Mouse (Mus musculus) limb, embryonic 14.5 days (tissue): Measurements from ENCODE around the gene Layn. TPM values are rescaled to one million over a fixed set of nuclear protein-coding genes. Genes with fewer than 3 reads are reported as not detected.

Experiments
- ATAC-seq: fragments of 200-750 bp; cut with Nextera tagmentation; 2 replicates; pipeline ENCODE4 v1.8.0; 2017; ENCODE audit warnings: low read depth, moderate number of reproducible peaks, moderate TSS enrichment; ENCODE audit not compliant: low FRiP score
- DNase-seq: peaks from one replicate; pipeline ENCODE4 v3.0.0-alpha.2; 2015; ENCODE audit warnings: low spot score
- H3K27ac ChIP-seq: fragments of 300-500 bp; sonication (generic); replicated peaks from 2 replicates; pipeline ENCODE4 v1.5.1; 2014; ENCODE audit warnings: low read depth, mild to moderate bottlenecking, low read length, moderate library complexity, mixed read lengths
- H3K27me3 ChIP-seq: fragments of 300-500 bp; sonication (generic); 2 replicates; pipeline ENCODE4 v1.6.1; 2014; ENCODE audit warnings: low read length, mixed read lengths; ENCODE audit not compliant: control insufficient read depth, insufficient read depth
- H3K36me3 ChIP-seq: fragments of 300-500 bp; sonication (generic); 2 replicates; pipeline ENCODE4 v1.6.1; 2014; ENCODE audit warnings: mild to moderate bottlenecking, low read length, moderate library complexity, mixed read lengths; ENCODE audit not compliant: control insufficient read depth, insufficient read depth
- H3K4me1 ChIP-seq: fragments of 300-500 bp; sonication (generic); 2 replicates; pipeline ENCODE4 v1.6.1; 2014; ENCODE audit warnings: antibody characterized with exemption, low read length, mixed read lengths; ENCODE audit not compliant: control insufficient read depth, insufficient read depth
- H3K4me2 ChIP-seq: fragments of 300-500 bp; sonication (generic); replicated peaks from 2 replicates; pipeline ENCODE4 v1.6.1; 2014; ENCODE audit warnings: low read depth, mild to moderate bottlenecking, low read length, moderate library complexity; ENCODE audit not compliant: severe bottlenecking
- H3K4me3 ChIP-seq: fragments of 300-500 bp; sonication (generic); replicated peaks from 2 replicates; pipeline ENCODE4 v1.5.1; 2014; ENCODE audit warnings: low read length
- H3K9ac ChIP-seq: fragments of 300-500 bp; sonication (generic); 2 replicates; pipeline ENCODE4 v1.6.1; 2014; ENCODE audit warnings: mild to moderate bottlenecking, low read depth, low read length, moderate library complexity; ENCODE audit not compliant: severe bottlenecking
- H3K9me3 ChIP-seq: fragments of 300-500 bp; sonication (generic); 2 replicates; pipeline ENCODE4 v1.6.1; 2016; ENCODE audit warnings: low read length; ENCODE audit not compliant: control insufficient read depth
- POLR2A ChIP-seq: fragments of 200-500 bp; IDR thresholded peaks from 2 replicates; pipeline ENCODE4 v1.8.0; 2012; ENCODE audit warnings: inconsistent platforms, mild to moderate bottlenecking, moderate library complexity, borderline replicate concordance; ENCODE audit not compliant: insufficient read depth, insufficient read length; ENCODE audit errors: extremely low read depth
- WGBS: fragments of 180-500 bp; shearing (Covaris S2); extraction: QIAGEN DNeasy Blood & Tissue Kit; methylation state at CpG from one replicate; pipeline ENCODE4 v1.1.7; 2014; 5-methylcytosine and 5-hydroxymethylcytosine counted together
- polyA plus RNA-seq, 2 experiments: library from polyadenylated mRNA; depleted of rRNA in 1 of 2; stranded (reverse) in 1 of 2; unstranded in 1 of 2; fragments of >200 nt; fragmentation: Nextera tagmentation in 1 of 2; extraction: Ambion mirVana in 1 of 2; gene quantifications; 2 replicates each; pipeline versions ENCODE4 v1.2.1 to v1.2.3; 2012 to 2014

Gene Layn
- polyA plus RNA-seq (2012; rRNA removed) (4.6 and 6.1 TPM in 2 replicates), polyA plus RNA-seq (2014; fragmentation: Nextera tagmentation; extraction: Ambion mirVana) (9.3 and 11.6 TPM in 2 replicates)

- H3K27ac ChIP-seq, result peak within 1 kb of the TSS; percentile 76
- DNase-seq, result peak; percentile 85
- H3K27me3 ChIP-seq, result no peaks in the 10 kb centered on the region
- peak; percentile 88 for ATAC-seq
- no peaks in the 10 kb centered on the region for H3K36me3 ChIP-seq
- H3K9ac ChIP-seq, result peak within 1 kb of the TSS; percentile 55
- H3K4me3 ChIP-seq, result peak within 1 kb of the TSS; percentile 48
- H3K4me2 ChIP-seq, result peak within 1 kb of the TSS; percentile 81
- WGBS, result 0% methylated on average over 14 of the region's 14 CpGs
- no peaks in the 10 kb centered on the region for H3K9me3 ChIP-seq
- TF ChIP-seq POLR2A, result 0 out of 2 replicates have a peak, but pooled peaks have one; percentile 22
- H3K4me1 ChIP-seq, result peaks cover 13% of the 10 kb centered on the region; the same call in 1 of the 2 replicates
These were observed at the start of gene Layn for GRCm38 (mm10) chr9:51076979-51077315. Layn (minus strand) TSS chr9:51077094.

- Histone ChIP-seq H3K4me2 (no peak overlapping the region), H3K27ac (no peak overlapping the region), H3K9ac (no peak overlapping the region), H3K4me1 (no peaks in the 10 kb centered on the region), H3K9me3 (no peaks in the 10 kb centered on the region), H3K4me3 (no peak overlapping the region), H3K36me3 (no peaks in the 10 kb centered on the region), H3K27me3 (no peaks in the 10 kb centered on the region)
- 93% methylated on average over 4 of the region's 4 CpGs for WGBS
- ATAC-seq (no peak), DNase-seq (no peak)
- no peak for TF ChIP-seq POLR2A
These were observed 37.9 kb upstream of the Layn start for GRCm38 (mm10) chr9:51114767-51115166.

- H3K4me1 ChIP-seq, result peaks cover 13% of the 10 kb centered on the region
- DNase-seq (no peak), ATAC-seq (no peak)
- no peak for TF ChIP-seq POLR2A
- H3K9ac ChIP-seq, result no peak overlapping the region
- 73% methylated on average over 2 of the region's 2 CpGs for WGBS
- H3K36me3 ChIP-seq, result no peaks in the 10 kb centered on the region
- H3K9me3 ChIP-seq, result no peaks in the 10 kb centered on the region
- peaks cover 16% of the 10 kb centered on the region for H3K27me3 ChIP-seq
- H3K4me2 ChIP-seq, result no peak overlapping the region
- H3K4me3 ChIP-seq, result no peak overlapping the region
- no peak overlapping the region for H3K27ac ChIP-seq
These were observed 28.9 kb upstream of the Layn start for GRCm38 (mm10) chr9:51105751-51106150.

- no peaks in the 10 kb centered on the region for H3K36me3 ChIP-seq
- no peak for TF ChIP-seq POLR2A
- H3K9me3 ChIP-seq, result no peaks in the 10 kb centered on the region
- peaks cover 16% of the 10 kb centered on the region for H3K27me3 ChIP-seq
- peak overlapping the region; percentile 100 for H3K4me2 ChIP-seq
- WGBS, result 10% methylated on average over 30 of the region's 30 CpGs
- ATAC-seq (peak; percentile 57), DNase-seq (peak; percentile 3)
- peak overlapping the region; percentile 55 for H3K4me3 ChIP-seq
- peaks cover 13% of the 10 kb centered on the region for H3K4me1 ChIP-seq
- peak overlapping the region; percentile 59 for H3K9ac ChIP-seq
- no peak overlapping the region for H3K27ac ChIP-seq
These were observed 27.1 kb upstream of the Layn start for GRCm38 (mm10) chr9:51103808-51104514.

- Histone ChIP-seq H3K27me3 (peaks cover 16% of the 10 kb centered on the region), H3K4me2 (peak overlapping the region; percentile 100), H3K9me3 (no peaks in the 10 kb centered on the region), H3K27ac (no peak overlapping the region), H3K9ac (peak overlapping the region; percentile 59), H3K4me3 (peak overlapping the region; percentile 55), H3K36me3 (no peaks in the 10 kb centered on the region), H3K4me1 (peaks cover 13% of the 10 kb centered on the region)
- DNase-seq (peak; percentile 13), ATAC-seq (peak; percentile 41)
- no peak for TF ChIP-seq POLR2A
- 1% methylated on average over 30 of the region's 44 CpGs for WGBS
These were observed 26.3 kb upstream of the Layn start for GRCm38 (mm10) chr9:51102963-51103807.
